ENCODE assay signal across 8 mouse cellular contexts in the genomic region with DNA sequence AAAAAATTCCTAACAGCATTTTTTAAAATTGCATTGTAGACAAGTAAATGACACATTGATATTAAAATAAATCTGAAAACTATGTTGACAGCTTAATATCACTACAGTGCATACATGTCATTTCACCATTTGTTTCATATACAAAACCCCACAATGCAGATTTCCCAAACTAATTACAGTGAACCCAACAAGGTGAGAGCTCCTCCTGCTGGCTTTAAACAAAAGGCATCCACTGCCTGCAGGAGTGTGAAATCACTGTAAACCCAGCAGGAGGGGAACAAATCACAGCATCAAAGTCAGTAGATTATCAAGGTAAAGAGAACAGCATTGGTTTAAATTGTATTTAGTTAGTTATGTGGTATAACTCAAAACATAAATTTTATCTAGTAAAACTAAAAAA.
DNase-seq lines count a peak whose midpoint lies in the region; ATAC-seq and TF ChIP-seq lines count a peak whose summit lies in the region.

No protein-coding gene starts in this region.

- H3K9ac ChIP-seq in heart, postnatal 0 days (replicated peaks; ENCODE audit: low read depth, low read length), result no peak overlapping the region
- no peak overlapping the region for H3K9ac ChIP-seq in heart, embryonic 12.5 days
- no peak overlapping the region for H3K9ac ChIP-seq in hindbrain, embryonic 13.5 days
- no peak overlapping the region for H3K9ac ChIP-seq in stomach, postnatal 0 days (ENCODE audit: low read length)

- no peak for ATAC-seq in heart, postnatal 0 days (ENCODE audit: insufficient read depth, low read depth)
- ATAC-seq in heart, embryonic 12.5 days (ENCODE audit: insufficient number of reproducible peaks, low FRiP score), result no peak
- peak; percentile 68; the same call in 1 of the 2 replicates for ATAC-seq in hindbrain, embryonic 13.5 days (ENCODE audit: low FRiP score)
- no peak for ATAC-seq in stomach, postnatal 0 days (ENCODE audit: low FRiP score, low TSS enrichment)

- H3K9me3 ChIP-seq in heart, postnatal 0 days (replicated peaks; ENCODE audit: control insufficient read depth, low read length), result no peaks in the 10 kb centered on the region
- no peaks in the 10 kb centered on the region for H3K9me3 ChIP-seq in heart, embryonic 12.5 days (replicated peaks)
- H3K9me3 ChIP-seq in hindbrain, embryonic 13.5 days, result no peaks in the 10 kb centered on the region
- H3K9me3 ChIP-seq in stomach, postnatal 0 days (ENCODE audit: control insufficient read depth, low read length), result no peaks in the 10 kb centered on the region

- no peak overlapping the region for H3K4me3 ChIP-seq in heart, postnatal 0 days (ENCODE audit: low read depth, low read length)
- H3K4me3 ChIP-seq in heart, embryonic 12.5 days, result no peak overlapping the region
- no peak overlapping the region for H3K4me3 ChIP-seq in hindbrain, embryonic 13.5 days
- H3K4me3 ChIP-seq in stomach, postnatal 0 days (ENCODE audit: low read depth, low read length), result no peak overlapping the region

- H3K36me3 ChIP-seq in heart, postnatal 0 days (replicated peaks; ENCODE audit: control insufficient read depth, insufficient read depth, low read length), result no peaks in the 10 kb centered on the region
- H3K36me3 ChIP-seq in heart, embryonic 12.5 days, result no peaks in the 10 kb centered on the region
- no peaks in the 10 kb centered on the region for H3K36me3 ChIP-seq in hindbrain, embryonic 13.5 days
- H3K36me3 ChIP-seq in stomach, postnatal 0 days (ENCODE audit: control insufficient read depth, insufficient read depth, low read length), result no peaks in the 10 kb centered on the region

- H3K27me3 ChIP-seq in heart, postnatal 0 days (ENCODE audit: control insufficient read depth, insufficient read depth, low read length), result no peaks in the 10 kb centered on the region
- no peaks in the 10 kb centered on the region for H3K27me3 ChIP-seq in heart, embryonic 12.5 days (replicated peaks)
- no peaks in the 10 kb centered on the region for H3K27me3 ChIP-seq in hindbrain, embryonic 13.5 days
- H3K27me3 ChIP-seq in stomach, postnatal 0 days (ENCODE audit: control insufficient read depth, insufficient read depth, low read length), result no peaks in the 10 kb centered on the region

- no peak for TF ChIP-seq EP300 in heart, postnatal 0 days (IDR thresholded peaks at IDR 0.05; ENCODE audit: low read depth)
- TF ChIP-seq EP300 in stomach, postnatal 0 days (optimal IDR thresholded peaks at IDR 0.05), result no peak

- H3K4me2 ChIP-seq in heart, postnatal 0 days (ENCODE audit: low read depth, low read length), result no peak overlapping the region
- no peak overlapping the region for H3K4me2 ChIP-seq in heart, embryonic 12.5 days
- H3K4me2 ChIP-seq in hindbrain, embryonic 13.5 days, result no peak overlapping the region
- H3K4me2 ChIP-seq in stomach, postnatal 0 days (replicated peaks; ENCODE audit: low read depth), result no peak overlapping the region

- DNase-seq in heart, postnatal 0 days (ENCODE audit: low spot score), result no peak
- peak; percentile 26 for DNase-seq in right cerebral cortex, adult 18-20 months
- no peak for DNase-seq in right cerebral cortex, postnatal 25 days
- no peak for DNase-seq in stomach, postnatal 0 days (ENCODE audit: low spot score)
- DNase-seq in spleen, adult 12 weeks (ENCODE audit: low spot score), result no peak
- DNase-seq in heart, adult 9 months (ENCODE audit: low spot score in 2 of 2), result no peak

- H3K4me1 ChIP-seq in heart, postnatal 0 days (ENCODE audit: control insufficient read depth, insufficient read depth), result no peaks in the 10 kb centered on the region
- no peaks in the 10 kb centered on the region for H3K4me1 ChIP-seq in heart, embryonic 12.5 days (replicated peaks)
- no peaks in the 10 kb centered on the region for H3K4me1 ChIP-seq in hindbrain, embryonic 13.5 days (replicated peaks)
- no peaks in the 10 kb centered on the region for H3K4me1 ChIP-seq in stomach, postnatal 0 days (replicated peaks; ENCODE audit: control insufficient read depth, insufficient read depth)

- H3K27ac ChIP-seq in heart, postnatal 0 days (ENCODE audit: low read depth), result no peak overlapping the region
- no peak overlapping the region for H3K27ac ChIP-seq in heart, embryonic 12.5 days (ENCODE audit: poor library complexity, severe bottlenecking)
- H3K27ac ChIP-seq in hindbrain, embryonic 13.5 days, result no peak overlapping the region
- no peak overlapping the region for H3K27ac ChIP-seq in stomach, postnatal 0 days (replicated peaks)

- peak; percentile 53 for TF ChIP-seq CTCF in heart, postnatal 0 days (IDR thresholded peaks at IDR 0.05; ENCODE audit: low read depth)
- peak; percentile 67 for TF ChIP-seq CTCF in stomach, postnatal 0 days (IDR thresholded peaks at IDR 0.05; ENCODE audit: low read depth)
